Mouse (Mus musculus) v-Abl transformed pro-B cells (cell line): ENCODE measurements around the gene Agpat1.

ENCODE experiments used
- in situ Hi-C, 2 experiments: fragments of 400-800 bp; cut with MboI; formaldehyde crosslinking; loops; one replicate each; pipeline ENCODE4 v1.15.1; 2025; ENCODE audit not compliant: unreplicated experiment in 2 of 2

Gene Agpat1

DNA sequence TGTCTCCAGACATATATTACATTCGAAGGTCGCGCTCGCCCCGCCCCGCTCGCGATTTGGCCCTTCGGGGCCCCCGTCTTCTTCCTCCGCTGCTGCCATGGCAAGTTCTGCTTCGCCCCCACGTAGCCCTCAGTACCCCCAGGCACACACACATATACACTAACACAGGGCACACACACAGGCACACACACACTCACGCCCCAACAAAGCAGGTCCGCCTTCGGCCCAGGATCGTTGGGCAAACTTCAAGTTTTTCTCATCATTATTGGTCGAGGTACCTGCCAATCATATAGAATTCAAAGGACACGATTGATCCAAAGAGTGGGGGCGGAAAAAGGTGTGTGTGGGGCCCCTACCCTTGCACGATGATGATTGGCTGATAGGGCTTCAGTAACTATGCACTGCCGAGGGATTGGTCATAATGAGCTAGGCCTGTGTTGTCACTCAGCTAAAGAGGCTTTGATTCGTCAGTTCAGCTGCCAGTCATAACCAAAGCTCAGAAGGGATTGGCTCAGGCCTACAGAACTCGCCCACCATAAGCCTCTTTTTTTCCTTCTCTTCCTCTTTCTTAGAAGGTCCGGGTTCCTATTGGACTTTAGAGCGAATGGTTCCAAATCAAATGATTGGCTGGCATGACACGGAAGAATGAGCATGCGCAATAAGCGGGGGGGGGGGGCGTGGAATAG is 544 bp upstream of the Agpat1 start, which contains the start of gene Rnf5:
Gene Rnf5 (minus strand): TSS at position 316 of the 686 bp plus-strand sequence.
- in situ Hi-C loops, result no loop called here

DNA sequence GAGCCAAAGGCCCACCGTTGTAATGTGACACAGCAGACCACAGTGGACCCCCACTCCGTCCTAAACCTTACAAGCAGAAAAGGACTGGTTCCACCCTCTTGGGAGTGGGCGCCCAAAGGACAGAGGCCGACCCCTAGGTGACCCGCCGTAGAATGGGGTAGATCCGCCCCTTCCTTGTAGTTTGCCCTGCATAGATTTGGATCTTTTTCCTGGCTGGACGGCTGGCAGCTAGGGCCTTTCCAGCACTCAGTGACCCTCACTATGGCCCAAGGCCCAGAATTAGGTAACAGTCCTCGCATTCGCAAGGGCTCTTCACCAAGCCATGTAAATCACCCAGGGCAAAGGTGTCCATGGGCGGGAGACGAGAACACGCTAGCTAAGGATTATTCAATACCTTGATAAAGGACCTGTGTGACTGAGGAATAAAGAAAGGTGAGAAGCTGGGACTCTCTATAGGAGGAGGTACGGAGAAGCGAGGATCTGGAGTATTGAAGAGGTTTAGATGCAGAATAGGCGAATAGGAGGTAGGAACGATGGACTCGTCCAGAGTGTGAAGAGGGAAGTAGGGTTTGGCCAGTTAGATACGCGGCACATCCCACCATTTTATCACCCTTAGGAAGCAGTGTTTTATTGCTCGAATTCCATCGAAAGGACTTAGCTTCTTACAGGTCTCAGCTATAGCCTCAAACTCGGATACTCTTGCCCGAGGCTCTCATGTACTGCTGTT is 612 bp downstream of the Agpat1 start:
- in situ Hi-C loops, result no loop called here

DNA sequence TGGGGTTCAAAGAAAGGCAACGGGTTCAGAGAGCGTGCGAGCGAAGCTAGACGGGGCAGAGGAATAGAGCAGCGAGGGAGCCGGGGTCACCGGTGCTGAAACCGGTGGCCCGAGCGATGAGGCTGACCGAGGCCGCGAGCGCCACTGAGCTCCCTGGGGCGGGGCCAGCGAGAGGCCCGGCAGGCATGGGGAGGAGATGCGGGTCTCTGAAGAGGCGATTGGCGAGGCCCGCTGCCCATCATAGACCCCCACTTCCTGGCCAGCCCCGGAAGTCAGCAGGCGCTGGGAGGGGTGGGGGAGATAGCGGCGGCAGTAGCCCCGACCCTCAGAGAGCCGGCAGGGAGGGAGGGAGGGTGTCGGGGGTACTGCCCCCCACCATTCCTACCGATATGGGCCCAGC is 1.5 kb downstream of the Agpat1 start:
- in situ Hi-C loops, result no loop called here

DNA sequence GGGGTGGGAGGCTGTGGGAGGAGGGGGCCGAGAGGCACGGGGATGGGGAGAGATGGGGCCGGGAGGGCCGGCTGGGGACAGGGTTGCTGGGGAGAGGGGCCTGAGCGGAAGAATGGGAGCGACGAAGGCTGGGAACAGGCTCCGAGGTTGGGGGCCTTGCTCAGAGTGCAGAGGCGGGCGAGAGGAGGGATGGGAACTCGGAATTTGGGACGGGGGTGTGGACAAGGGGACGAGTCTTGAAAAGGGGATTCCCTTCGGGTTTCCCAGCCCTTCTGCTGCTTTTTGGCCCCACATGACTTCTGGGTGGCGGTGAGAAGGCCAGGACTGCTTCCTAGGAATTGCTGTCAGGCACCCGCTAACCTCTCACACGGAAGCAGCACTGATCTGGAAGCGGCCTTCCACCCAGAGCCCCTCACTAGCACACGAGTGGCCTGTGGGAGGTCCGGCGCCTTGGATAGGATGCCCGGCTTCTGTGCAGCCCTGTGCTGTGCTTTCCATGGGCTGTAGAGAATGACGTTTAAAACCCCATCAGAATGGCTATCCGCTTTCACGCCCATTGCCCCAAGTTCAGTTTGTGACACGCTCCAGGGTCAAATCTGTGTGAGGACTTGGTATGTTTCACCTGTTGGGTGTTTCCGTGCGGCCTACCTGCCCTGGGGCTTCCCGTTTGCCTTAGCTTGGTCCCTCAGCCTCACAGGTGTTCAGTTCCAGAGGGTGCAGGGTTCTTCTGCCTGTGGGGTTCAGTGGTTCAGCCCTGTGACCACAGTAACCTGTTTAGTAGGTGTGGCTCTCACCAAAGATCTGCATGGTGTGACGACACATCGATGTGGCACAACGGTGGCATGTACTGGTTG is 2.4 kb downstream of the Agpat1 start:
- in situ Hi-C loops, result no loop called here

DNA sequence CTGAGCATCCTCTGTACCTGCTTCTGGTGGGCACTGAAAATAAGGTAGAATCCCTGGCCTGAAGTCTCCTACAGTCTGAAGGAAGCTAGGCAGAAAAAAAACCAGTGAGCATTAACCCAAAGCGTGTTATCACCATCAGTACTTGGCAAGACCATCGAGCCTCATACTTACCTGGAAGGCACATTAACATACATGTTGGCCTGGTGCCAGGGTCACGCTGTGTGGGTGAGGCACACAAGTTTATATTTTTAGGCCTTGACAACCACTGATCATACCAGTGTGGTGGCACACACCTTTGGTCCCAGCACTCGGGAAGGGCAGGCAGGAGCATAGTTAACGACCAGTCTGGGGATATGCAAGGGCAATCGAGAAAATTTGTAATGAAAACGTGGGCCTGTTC is 3.9 kb downstream of the Agpat1 start:
- in situ Hi-C loops, result no loop called here

DNA sequence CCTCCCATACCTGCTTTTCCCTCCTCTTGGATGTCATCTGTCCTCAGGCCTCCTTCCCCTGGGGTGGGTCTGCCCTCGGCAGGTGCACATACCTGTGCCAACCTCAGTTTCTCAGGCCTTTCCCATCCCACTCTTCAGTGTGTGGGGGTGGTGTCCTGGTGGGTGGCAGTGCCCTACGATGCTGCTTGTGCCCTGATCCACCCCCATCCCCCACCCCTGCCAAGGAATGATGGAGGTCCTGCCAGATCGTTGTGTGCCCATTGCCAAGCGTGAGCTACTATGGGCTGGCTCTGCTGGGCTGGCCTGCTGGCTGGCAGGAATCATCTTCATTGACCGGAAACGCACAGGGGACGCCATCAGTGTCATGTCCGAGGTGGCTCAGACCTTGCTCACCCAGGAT is 7.0 kb downstream of the Agpat1 start:
- in situ Hi-C loops, result no loop called here

DNA sequence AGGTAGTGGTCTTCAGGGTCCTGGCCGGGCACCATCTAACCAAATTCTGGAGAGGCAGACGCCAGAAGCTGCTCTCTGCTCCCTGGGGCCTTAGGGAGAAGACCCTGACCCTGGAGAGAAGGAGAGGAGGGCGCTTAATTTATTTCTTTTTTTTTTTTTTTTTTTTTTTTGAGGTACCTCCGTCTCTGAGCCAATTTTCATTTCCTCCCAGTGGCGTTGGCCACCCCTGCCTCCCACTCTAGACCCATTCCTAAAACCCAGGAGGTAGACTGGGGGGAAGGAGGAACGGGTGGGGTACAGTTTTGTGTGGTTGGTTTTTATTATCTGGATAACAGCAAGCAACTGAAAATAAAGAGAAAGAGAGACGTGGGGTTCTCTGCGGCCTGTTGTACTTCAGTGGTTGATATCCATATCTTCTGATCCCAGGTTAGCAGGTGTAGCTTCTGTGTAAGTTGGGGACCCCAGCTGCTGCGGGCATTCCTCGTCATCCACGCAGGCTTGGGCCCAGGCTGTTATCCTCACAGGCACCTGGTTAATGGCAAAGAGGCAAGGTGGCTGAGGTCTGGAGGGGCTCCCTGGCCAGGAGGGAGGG is 9.1 kb downstream of the Agpat1 start:
- in situ Hi-C loops, result no loop called here

DNA sequence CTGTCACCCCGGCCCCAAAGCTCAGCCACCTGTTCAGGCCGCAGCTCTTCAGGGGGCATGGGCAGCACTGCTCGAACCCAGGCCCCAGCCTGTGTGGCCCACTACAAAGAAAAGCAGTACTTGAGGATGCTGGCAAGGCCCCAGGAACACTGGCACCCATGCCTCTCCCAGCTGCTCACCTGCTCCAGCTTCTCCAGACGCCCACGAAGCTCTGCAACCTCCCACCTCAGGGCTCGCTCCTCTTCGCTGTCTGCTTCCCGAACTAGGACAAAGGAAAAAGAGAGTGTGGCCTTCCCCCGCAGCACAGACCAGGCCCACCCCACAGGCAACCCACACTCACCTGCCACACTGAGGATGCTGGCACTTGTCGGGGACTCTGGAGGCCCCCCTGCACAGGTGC is 9.8 kb downstream of the Agpat1 start:
- in situ Hi-C loops, result no loop called here

DNA sequence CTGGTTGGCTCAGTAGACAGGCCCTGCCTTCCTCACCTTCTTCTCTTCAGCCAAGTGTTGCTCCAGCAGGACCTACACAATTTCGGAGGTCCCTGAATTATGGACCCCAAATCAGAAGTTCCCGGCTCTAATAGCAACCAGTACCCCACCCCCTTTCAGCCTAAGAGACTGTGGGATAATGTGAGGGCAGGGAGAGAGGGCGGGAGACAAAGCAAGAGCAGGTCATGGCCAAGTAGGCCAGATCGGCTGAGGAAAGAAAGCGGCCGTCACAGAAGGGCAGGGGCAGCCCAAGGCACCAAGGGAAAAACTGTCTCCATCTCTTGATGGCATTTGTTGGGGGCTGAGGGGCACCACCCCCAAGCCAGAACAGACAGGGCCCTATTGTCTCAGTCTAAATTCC is 11.8 kb downstream of the Agpat1 start, which contains the start of gene Egfl8:
Gene Egfl8 (minus strand): TSS at position 101 of the 400 bp plus-strand sequence.
- in situ Hi-C loops, result loop anchor here (5.0 kb wide), 2 partner anchors 49 to 174 kb away; no protein-coding TSS in a partner anchor

DNA sequence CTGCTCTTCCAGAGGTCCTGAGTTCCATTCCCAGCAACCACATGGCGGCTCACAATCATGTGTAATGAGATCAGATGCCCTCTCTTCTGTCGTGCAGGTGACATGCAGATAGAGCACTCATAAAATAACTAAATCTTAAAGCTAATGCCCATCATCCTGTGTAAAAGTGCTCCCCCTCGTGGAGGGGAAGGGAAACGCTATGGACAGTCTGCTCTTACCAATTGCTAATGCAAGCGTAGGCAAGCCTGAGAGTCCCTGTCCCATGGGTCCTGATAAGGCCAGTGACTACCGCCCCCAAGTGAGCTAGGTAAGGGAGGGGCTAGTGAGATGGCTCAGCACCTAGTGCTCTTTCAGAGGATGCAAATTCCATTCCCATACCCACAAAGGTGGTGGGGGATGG is 14.9 kb downstream of the Agpat1 start:
- in situ Hi-C loops, result loop anchor here (5.0 kb wide), 2 partner anchors 52 to 177 kb away; no protein-coding TSS in a partner anchor

DNA sequence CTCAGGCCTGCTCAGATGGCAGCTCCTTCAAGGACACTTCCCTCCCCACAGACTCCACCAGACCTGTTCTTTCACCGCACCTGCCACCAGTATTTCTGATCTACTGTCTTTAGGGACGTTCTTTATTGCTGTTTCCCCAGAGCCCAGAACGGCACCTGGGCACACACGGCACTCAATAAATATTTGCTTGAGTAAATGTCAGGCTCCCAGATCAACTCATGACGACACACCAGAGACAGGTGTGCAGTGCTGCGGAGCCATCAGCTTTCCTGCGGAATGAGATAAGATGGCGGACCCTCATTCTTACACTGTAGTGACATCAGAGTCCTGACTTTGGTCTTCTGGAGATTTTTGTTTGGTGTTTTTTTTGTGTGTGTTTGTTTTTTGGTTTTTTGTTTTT is 16.9 kb downstream of the Agpat1 start:
- in situ Hi-C loops, result no loop called here

DNA sequence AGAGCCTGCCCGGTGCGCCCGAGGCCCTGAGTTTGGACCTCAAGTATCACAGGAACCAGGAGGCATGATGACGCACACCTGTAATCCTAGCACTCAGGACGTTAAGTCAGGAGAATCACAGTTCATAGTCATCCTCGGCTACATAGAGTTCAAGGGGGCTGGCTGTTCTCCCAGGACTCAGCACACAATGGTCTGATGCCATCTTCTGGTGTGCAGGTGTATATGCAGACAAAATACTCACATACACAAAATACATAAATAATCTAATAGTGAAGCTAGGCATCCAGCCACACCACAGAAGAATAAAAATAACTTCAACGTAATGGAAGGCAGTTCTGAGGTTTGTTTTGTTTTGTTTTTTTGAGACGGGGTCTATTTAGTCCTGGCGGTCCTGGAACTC is 19.1 kb downstream of the Agpat1 start:
- in situ Hi-C loops, result no loop called here

DNA sequence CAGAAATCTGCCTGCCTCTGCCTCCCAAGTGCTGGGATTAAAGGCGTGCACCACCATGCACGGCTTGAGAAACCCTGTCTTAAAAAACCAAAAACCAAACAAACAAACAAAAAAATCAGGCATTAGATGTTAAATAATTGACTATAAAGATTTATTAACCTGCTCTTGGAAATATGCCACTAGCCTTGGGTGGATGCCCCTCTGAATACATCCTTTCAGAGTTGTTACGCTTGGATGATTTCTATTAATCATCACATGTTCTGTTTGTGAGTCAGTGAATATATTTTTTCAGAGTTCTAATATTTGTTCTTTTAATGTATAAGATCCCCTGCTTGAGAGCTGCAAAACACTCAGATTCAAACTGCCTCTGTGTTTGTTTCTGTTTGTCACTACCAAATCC is 20.9 kb downstream of the Agpat1 start:
- in situ Hi-C loops, result loop anchor here (5.0 to 25.0 kb wide), 2 partner anchors 87 to 312 kb away; partner anchors contain the start of gene Neu1 (in 1 of the 2)

DNA sequence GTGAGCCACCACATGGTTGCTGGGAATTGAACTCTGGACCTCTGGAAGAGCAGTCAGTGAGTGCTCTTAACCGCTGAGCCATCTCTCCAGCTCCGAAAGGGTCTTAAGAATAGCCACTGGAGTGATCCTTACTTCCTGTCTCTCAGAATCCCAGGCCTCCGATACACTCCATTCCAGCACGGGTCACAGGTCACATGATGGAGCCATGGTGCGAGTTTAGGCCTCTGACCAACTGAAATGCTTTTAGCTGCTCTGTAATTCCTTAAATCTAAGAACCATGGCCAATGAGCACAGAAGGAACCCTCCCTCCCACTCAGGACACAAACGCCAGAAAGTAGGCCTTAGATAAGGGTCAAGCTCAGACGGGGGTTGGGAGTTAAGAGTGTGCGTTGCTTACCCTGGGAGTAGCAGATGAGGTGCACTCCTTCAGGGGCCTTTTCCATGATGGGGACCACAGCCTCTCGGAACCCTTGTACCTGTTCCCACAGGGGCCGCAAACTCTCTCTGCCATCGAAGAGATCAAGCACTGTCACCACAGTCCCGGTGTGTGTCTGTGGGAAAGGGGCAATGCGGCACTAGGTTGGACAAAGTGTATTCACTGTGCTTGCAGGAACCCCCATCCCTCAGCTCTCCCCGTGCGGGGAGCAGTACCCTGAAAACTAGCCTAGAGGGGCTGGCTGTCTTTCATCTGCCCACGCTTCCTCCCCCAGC is 22.2 kb downstream of the Agpat1 start:
- in situ Hi-C loops, result loop anchor here (5.0 to 25.0 kb wide), 2 partner anchors 86 to 311 kb away; partner anchors contain the start of gene Neu1 (in 1 of the 2)

DNA sequence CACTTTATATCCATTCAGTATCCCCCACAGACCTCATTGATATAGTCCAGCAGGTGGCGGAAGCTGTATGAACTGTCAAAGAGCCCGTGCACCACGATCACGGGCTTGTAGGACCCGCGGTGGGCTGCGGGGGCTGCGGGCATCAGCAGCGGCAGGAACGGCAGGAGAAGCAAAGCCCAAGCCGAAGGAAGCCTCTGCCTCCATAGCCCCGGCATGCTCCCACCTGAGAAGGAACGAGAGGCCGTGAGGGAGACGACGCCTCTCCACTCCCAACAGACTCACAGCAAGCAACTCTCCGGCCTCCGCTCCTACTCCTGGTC is 22.7 kb downstream of the Agpat1 start:
- in situ Hi-C loops, result loop anchor here (5.0 to 25.0 kb wide), 2 partner anchors 86 to 311 kb away; partner anchors contain the start of gene Neu1 (in 1 of the 2)

DNA sequence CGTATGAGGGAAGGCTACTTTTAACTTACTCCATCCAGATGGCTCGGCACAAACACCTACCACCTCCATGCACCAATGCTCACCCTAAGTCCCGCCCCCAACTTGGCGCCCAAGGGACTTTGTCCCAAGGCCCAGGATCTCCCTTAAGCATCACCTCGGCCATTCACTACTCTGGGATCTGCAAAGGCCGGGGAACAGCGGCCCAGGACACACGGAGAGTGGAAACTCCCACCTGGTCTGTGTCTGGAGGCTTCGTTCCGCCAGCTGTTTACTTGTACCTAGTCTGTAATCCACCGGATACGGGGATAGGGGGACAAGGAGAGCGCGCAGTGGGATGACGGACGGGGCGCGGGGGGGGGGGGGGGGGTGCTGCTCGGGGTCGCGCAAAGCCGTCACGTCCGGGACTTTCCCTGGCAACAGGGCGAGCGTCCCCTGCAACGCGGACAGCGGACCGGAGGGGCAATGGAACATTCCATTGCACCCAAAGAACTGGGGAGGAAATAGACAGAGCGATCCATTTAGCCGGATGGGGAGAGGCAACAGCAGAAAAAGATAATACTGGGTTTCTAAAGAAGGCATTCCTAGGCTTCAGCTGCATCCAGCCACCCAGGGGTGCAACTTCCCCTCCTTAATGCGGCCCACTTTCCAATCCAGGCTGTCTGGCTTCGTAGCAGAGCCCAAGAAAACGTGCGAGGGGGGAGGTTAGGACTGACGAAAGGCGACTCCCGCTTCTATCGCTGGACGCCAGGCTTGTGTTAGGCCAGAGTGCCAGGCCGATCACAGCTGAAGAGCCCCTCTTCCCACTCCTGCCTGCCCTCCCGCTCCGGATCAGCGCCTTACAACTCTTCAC is 23.3 kb downstream of the Agpat1 start:
- in situ Hi-C loops, result loop anchor here (5.0 to 25.0 kb wide), 2 partner anchors 85 to 310 kb away; partner anchors contain the start of gene Neu1 (in 1 of the 2)

DNA sequence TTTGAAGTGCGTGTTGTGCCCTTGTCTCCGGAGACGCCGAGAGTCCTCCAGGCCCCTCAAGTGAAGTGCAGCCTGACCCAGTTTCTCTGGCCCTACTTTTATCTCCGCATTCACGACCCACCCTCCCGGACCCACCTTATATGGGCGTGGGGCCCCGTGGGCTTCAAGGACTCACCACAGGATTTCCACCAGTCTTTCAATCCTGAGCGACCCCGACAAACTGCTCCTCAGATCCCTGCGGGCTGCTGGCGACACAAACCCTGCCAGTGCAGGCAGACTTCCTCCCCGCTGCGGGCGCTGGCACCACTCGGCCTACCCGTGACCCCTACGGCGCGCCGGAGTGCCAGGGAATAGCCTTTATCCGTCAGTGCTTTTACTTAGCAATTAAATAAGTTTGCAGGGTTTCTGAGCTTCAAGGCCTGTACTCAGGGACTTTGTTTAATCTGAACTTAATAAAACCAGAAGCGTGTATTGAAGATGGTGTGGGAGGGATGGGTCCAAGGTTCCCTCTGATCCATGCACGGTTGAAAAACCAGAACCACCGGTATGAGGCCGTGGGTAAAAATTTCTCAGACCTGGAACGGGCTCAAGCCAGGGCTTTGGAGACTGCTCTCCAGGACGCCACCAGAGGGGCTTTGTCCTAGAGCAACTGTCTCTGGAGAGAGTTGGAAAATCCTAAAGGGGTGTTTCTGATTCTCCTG is 24.0 kb downstream of the Agpat1 start, which contains the start of gene Ppt2:
Gene Ppt2 (minus strand): TSS at position 568 of the 701 bp plus-strand sequence.
- in situ Hi-C loops, result loop anchor here (5.0 to 25.0 kb wide), 2 partner anchors 84 to 309 kb away; partner anchors contain the start of gene Neu1 (in 1 of the 2)

DNA sequence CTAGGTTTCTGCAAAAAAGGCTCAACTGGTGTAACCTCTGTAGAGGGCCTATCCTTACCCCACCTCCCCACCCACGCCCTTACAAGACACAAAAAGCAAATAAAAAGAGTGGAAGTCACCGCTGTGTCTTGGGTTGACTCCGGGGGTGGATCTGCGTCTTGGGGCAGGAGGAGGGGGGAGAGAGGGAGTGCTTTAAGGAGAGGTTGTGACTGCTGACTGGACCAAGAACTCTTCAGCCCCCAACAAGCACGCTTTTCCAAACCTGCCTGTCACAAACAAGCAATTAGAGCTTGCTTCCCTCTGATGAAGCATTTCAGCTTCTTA is 24.5 kb downstream of the Agpat1 start:
- in situ Hi-C loops, result loop anchor here (5.0 to 25.0 kb wide), 2 partner anchors 84 to 309 kb away; partner anchors contain the start of gene Neu1 (in 1 of the 2)
